Mouse (Mus musculus): ENCODE data around the gene Pdlim1. TPM values are rescaled to one million over a fixed set of nuclear protein-coding genes. Genes with fewer than 3 reads are reported as not detected.

Gene Pdlim1
- polyA plus RNA-seq, 1 experiment from 2014 or later, result 12.5 TPM

DNA sequence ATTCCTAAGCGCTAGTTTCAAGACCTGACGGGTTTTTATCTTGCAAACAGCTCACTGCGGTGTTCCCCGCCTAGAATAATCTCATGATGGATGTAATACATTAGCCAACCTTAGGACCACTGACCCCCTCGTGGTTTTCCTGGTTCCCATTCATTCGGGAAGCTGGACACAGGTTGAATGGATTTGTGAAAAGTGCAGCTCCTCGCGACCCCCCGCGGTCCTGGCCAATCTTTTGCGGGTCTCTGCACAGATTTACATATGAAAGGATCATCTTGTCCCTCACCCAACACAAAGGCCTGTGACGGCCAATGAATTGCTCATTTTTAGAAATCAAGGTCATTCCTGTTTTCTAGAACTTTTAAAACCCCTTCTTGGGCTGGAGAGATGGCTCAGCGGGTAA, 1.0 kb upstream of the Pdlim1 start:
- no peaks in the 10 kb centered on the region for H3K36me3 ChIP-seq (ENCODE audit: control insufficient read depth, insufficient read depth)
- no peak overlapping the region for H3K4me2 ChIP-seq (ENCODE audit: low read length)
- H3K9me3 ChIP-seq (ENCODE audit: control insufficient read depth, low read length), result no peaks in the 10 kb centered on the region
- no peak for ATAC-seq
- peaks cover 17% of the 10 kb centered on the region for H3K4me1 ChIP-seq (replicated peaks; ENCODE audit: control insufficient read depth, insufficient read depth, low read length)
- H3K27ac ChIP-seq (ENCODE audit: low read length), result no peak overlapping the region
- no peak overlapping the region for H3K4me3 ChIP-seq (replicated peaks; ENCODE audit: low read length)
- H3K27me3 ChIP-seq (replicated peaks; ENCODE audit: control insufficient read depth, insufficient read depth, low read length), result peaks cover 19% of the 10 kb centered on the region
- 8% methylated on average over 13 of the region's 13 CpGs for WGBS
- no peak overlapping the region for H3K9ac ChIP-seq (replicated peaks; ENCODE audit: low read depth, low read length)

- H3K27me3 ChIP-seq (replicated peaks; ENCODE audit: control insufficient read depth, insufficient read depth, low read length), result peaks cover 19% of the 10 kb centered on the region
- peaks cover 17% of the 10 kb centered on the region for H3K4me1 ChIP-seq (replicated peaks; ENCODE audit: control insufficient read depth, insufficient read depth, low read length)
- peak overlapping the region; percentile 57 for H3K9ac ChIP-seq (replicated peaks; ENCODE audit: low read depth, low read length)
- 8% methylated on average over 63 of the region's 63 CpGs for WGBS
- H3K27ac ChIP-seq (ENCODE audit: low read length), result no peak overlapping the region
- H3K4me2 ChIP-seq (ENCODE audit: low read length), result peak overlapping the region; percentile 98
- no peaks in the 10 kb centered on the region for H3K36me3 ChIP-seq (ENCODE audit: control insufficient read depth, insufficient read depth)
- no peaks in the 10 kb centered on the region for H3K9me3 ChIP-seq (ENCODE audit: control insufficient read depth, low read length)
- ATAC-seq, result peak; percentile 45
- H3K4me3 ChIP-seq (replicated peaks; ENCODE audit: low read length), result peak overlapping the region; percentile 56
Measured at GRCm38 (mm10) chr19:40270351-40271307, 1.0 kb downstream of the Pdlim1 start.

DNA sequence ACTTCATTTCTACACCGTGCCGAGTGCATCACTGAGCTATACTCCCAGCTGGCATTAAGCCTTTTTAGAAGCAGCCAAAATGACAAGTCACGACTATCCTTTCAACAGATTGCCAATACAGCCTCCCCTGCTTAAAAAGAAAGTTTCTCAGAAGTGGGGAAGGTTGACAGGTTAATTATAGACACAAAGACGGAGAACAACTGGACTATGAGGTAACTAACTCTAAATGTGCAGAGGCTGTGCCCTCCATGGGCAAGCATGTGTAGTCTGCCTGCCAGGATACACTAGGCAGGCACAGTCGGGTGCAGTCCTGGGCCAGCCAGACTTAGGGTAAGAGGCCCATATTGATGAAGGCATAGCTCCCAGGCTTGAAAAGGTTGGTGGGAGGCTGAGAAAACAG, 2.1 kb downstream of the Pdlim1 start:
- peaks cover 17% of the 10 kb centered on the region for H3K4me1 ChIP-seq (replicated peaks; ENCODE audit: control insufficient read depth, insufficient read depth, low read length)
- H3K36me3 ChIP-seq (ENCODE audit: control insufficient read depth, insufficient read depth), result no peaks in the 10 kb centered on the region
- H3K4me2 ChIP-seq (ENCODE audit: low read length), result no peak overlapping the region
- no peak overlapping the region for H3K9ac ChIP-seq (replicated peaks; ENCODE audit: low read depth, low read length)
- ATAC-seq, result no peak; the same call in 1 of the 2 replicates
- H3K27ac ChIP-seq (ENCODE audit: low read length), result no peak overlapping the region
- 27% methylated on average over 5 of the region's 5 CpGs for WGBS
- H3K27me3 ChIP-seq (replicated peaks; ENCODE audit: control insufficient read depth, insufficient read depth, low read length), result peaks cover 19% of the 10 kb centered on the region
- H3K9me3 ChIP-seq (ENCODE audit: control insufficient read depth, low read length), result no peaks in the 10 kb centered on the region
- H3K4me3 ChIP-seq (replicated peaks; ENCODE audit: low read length), result no peak overlapping the region

- WGBS, result 91% methylated on average over 3 of the region's 3 CpGs
- H3K27me3 ChIP-seq (replicated peaks; ENCODE audit: control insufficient read depth, insufficient read depth, low read length), result peaks cover 19% of the 10 kb centered on the region
- H3K36me3 ChIP-seq (ENCODE audit: control insufficient read depth, insufficient read depth), result no peaks in the 10 kb centered on the region
- no peak overlapping the region for H3K9ac ChIP-seq (replicated peaks; ENCODE audit: low read depth, low read length)
- H3K4me3 ChIP-seq (replicated peaks; ENCODE audit: low read length), result no peak overlapping the region
- no peak overlapping the region for H3K27ac ChIP-seq (ENCODE audit: low read length)
- no peaks in the 10 kb centered on the region for H3K9me3 ChIP-seq (ENCODE audit: control insufficient read depth, low read length)
- ATAC-seq, result no peak
- H3K4me2 ChIP-seq (ENCODE audit: low read length), result no peak overlapping the region
- peaks cover 17% of the 10 kb centered on the region for H3K4me1 ChIP-seq (replicated peaks; ENCODE audit: control insufficient read depth, insufficient read depth, low read length)
Measured at GRCm38 (mm10) chr19:40268493-40268892, 3.1 kb downstream of the Pdlim1 start.

- H3K27ac ChIP-seq (ENCODE audit: low read length), result no peak overlapping the region
- no peaks in the 10 kb centered on the region for H3K9me3 ChIP-seq (ENCODE audit: control insufficient read depth, low read length)
- no peaks in the 10 kb centered on the region for H3K36me3 ChIP-seq (ENCODE audit: control insufficient read depth, insufficient read depth)
- no peak overlapping the region for H3K4me3 ChIP-seq (replicated peaks; ENCODE audit: low read length)
- peaks cover 17% of the 10 kb centered on the region for H3K4me1 ChIP-seq (replicated peaks; ENCODE audit: control insufficient read depth, insufficient read depth, low read length)
- no peak overlapping the region for H3K4me2 ChIP-seq (ENCODE audit: low read length)
- peaks cover 15% of the 10 kb centered on the region for H3K27me3 ChIP-seq (replicated peaks; ENCODE audit: control insufficient read depth, insufficient read depth, low read length)
- H3K9ac ChIP-seq (replicated peaks; ENCODE audit: low read depth, low read length), result no peak overlapping the region
- ATAC-seq, result no peak
- WGBS, result 100% methylated on average over 1 of the region's 1 CpGs
Measured at GRCm38 (mm10) chr19:40267380-40267779, 4.3 kb downstream of the Pdlim1 start.

DNA sequence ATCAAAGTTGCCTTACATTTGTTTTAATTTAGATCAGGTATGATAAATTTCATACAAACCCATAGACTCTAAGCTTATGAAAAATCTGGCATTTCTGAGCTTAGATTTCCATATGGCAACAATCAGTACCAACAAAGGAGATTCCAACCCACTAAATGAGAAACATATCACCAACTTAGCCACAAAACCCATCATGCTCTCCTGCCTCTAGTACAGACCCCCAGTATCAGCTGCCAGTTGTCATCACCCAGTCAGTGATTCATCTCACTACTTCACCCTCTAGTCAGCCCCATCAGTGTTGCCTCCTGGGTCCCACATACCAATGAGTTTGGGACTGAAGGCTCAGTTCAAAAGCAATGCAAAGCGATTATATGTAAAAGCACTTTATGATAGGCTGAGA, 12.2 kb downstream of the Pdlim1 start:
- ATAC-seq, result no peak
- no peak overlapping the region for H3K27ac ChIP-seq (ENCODE audit: low read length)
- H3K36me3 ChIP-seq (ENCODE audit: control insufficient read depth, insufficient read depth), result no peaks in the 10 kb centered on the region
- H3K9me3 ChIP-seq (ENCODE audit: control insufficient read depth, low read length), result no peaks in the 10 kb centered on the region
- H3K4me3 ChIP-seq (replicated peaks; ENCODE audit: low read length), result no peak overlapping the region
- H3K27me3 ChIP-seq (replicated peaks; ENCODE audit: control insufficient read depth, insufficient read depth, low read length), result no peaks in the 10 kb centered on the region
- no peaks in the 10 kb centered on the region for H3K4me1 ChIP-seq (replicated peaks; ENCODE audit: control insufficient read depth, insufficient read depth, low read length)
- no peak overlapping the region for H3K4me2 ChIP-seq (ENCODE audit: low read length)
- H3K9ac ChIP-seq (replicated peaks; ENCODE audit: low read depth, low read length), result no peak overlapping the region
- WGBS, result 93% methylated on average over 1 of the region's 1 CpGs

GRCm38 (mm10) chr19:40257396-40257795, 14.2 kb downstream of the Pdlim1 start:
- 72% methylated on average over 4 of the region's 4 CpGs for WGBS
- no peak overlapping the region for H3K27ac ChIP-seq (ENCODE audit: low read length)
- no peak for ATAC-seq

DNA sequence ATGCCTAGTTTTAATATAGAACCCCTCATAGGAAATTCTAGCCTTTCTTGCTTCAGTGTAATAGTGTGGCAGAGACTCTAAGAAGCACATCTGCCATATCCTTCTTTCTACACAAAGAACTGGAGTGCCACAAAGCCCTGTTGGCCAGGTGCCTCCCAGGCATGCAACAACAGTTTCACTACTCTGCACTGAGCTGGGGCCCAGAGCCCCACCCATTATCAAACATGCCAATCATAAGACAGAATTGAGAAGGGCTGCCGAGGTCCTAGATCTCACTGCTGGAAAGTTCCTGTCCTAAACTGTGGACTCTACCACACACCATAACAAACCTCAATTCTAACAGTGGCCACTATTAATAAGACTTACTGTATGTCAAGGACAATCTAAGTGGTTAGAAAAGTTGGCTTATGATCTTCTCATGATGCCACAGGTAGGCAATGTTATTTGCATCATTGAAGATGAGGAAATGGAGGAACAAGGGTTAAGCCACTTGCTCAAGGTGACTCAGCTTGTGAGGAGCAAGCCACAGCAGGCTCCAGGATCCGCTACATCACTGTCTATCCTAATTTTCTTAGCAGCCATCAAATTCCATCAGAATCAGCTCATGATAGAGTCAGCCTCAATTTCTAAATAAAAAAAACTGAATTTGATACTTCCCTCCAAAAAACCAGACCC, 15.1 kb downstream of the Pdlim1 start:
- Histone ChIP-seq H3K27ac (ENCODE audit: low read length) (no peak overlapping the region), H3K36me3 (ENCODE audit: control insufficient read depth, insufficient read depth) (no peaks in the 10 kb centered on the region), H3K4me2 (ENCODE audit: low read length) (no peak overlapping the region), H3K9ac (replicated peaks; ENCODE audit: low read depth, low read length) (no peak overlapping the region), H3K9me3 (ENCODE audit: control insufficient read depth, low read length) (no peaks in the 10 kb centered on the region), H3K4me3 (replicated peaks; ENCODE audit: low read length) (no peak overlapping the region), H3K27me3 (replicated peaks; ENCODE audit: control insufficient read depth, insufficient read depth, low read length) (no peaks in the 10 kb centered on the region), H3K4me1 (replicated peaks; ENCODE audit: control insufficient read depth, insufficient read depth, low read length) (no peaks in the 10 kb centered on the region)
- ATAC-seq, result no peak
- 72% methylated on average over 2 of the region's 2 CpGs for WGBS

More at GRCm38 (mm10) chr19:40257396-40257795, 14.2 kb downstream of the Pdlim1 start:
- Histone ChIP-seq H3K9ac (replicated peaks; ENCODE audit: low read depth, low read length) (no peak overlapping the region), H3K4me1 (replicated peaks; ENCODE audit: control insufficient read depth, insufficient read depth, low read length) (no peaks in the 10 kb centered on the region), H3K4me3 (replicated peaks; ENCODE audit: low read length) (no peak overlapping the region), H3K27me3 (replicated peaks; ENCODE audit: control insufficient read depth, insufficient read depth, low read length) (no peaks in the 10 kb centered on the region), H3K9me3 (ENCODE audit: control insufficient read depth, low read length) (no peaks in the 10 kb centered on the region), H3K4me2 (ENCODE audit: low read length) (no peak overlapping the region), H3K36me3 (ENCODE audit: control insufficient read depth, insufficient read depth) (no peaks in the 10 kb centered on the region)

DNA sequence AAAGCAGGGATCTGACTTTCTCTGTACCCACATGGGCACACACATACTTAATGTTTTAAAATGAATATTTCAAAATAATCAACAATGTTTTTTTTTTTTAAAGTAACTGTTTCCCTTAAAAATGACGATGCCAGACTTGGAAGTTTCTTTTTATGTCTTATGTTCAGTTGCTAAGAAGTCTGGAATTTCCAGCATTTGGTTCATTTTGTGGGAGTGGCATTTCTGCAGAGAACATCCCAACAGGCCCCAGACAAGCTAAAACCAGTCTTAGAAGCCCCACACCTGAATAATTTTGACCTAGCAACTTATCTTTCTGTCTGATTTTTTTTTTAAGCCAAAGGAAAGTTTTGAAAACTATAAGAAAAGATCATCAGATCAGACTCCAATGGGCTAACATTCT, 16.1 kb downstream of the Pdlim1 start:
- no peak overlapping the region for H3K4me3 ChIP-seq (replicated peaks; ENCODE audit: low read length)
- no peaks in the 10 kb centered on the region for H3K9me3 ChIP-seq (ENCODE audit: control insufficient read depth, low read length)
- WGBS, result 84% methylated on average over 1 of the region's 1 CpGs
- H3K27ac ChIP-seq (ENCODE audit: low read length), result no peak overlapping the region
- H3K4me1 ChIP-seq (replicated peaks; ENCODE audit: control insufficient read depth, insufficient read depth, low read length), result no peaks in the 10 kb centered on the region
- no peaks in the 10 kb centered on the region for H3K27me3 ChIP-seq (replicated peaks; ENCODE audit: control insufficient read depth, insufficient read depth, low read length)
- H3K4me2 ChIP-seq (ENCODE audit: low read length), result no peak overlapping the region
- H3K9ac ChIP-seq (replicated peaks; ENCODE audit: low read depth, low read length), result no peak overlapping the region
- ATAC-seq, result no peak
- no peaks in the 10 kb centered on the region for H3K36me3 ChIP-seq (ENCODE audit: control insufficient read depth, insufficient read depth)

Measured in forebrain, embryonic 16.5 days (tissue).